Mouse (Mus musculus) heart, embryonic 12.5 days (tissue): ENCODE data around the gene Abhd4. TPM values are rescaled to one million over a fixed set of nuclear protein-coding genes. Genes with fewer than 3 reads are reported as not detected.

Source experiments
- ATAC-seq: fragments of 200-750 bp; cut with Nextera tagmentation; 2 replicates; pipeline ENCODE4 v1.8.0; 2017; ENCODE audit warnings: moderate TSS enrichment, moderate library complexity; ENCODE audit not compliant: insufficient number of reproducible peaks, low FRiP score
- H3K27ac ChIP-seq: fragments of 300-500 bp; sonication (generic); 2 replicates; pipeline ENCODE4 v1.5.1; 2016; ENCODE audit warnings: mild to moderate bottlenecking, moderate library complexity; ENCODE audit not compliant: poor library complexity, severe bottlenecking
- H3K27me3 ChIP-seq: fragments of 300-500 bp; sonication (generic); replicated peaks from 2 replicates; pipeline ENCODE4 v1.6.1; 2016; ENCODE audit warnings: mild to moderate bottlenecking, moderate library complexity
- H3K36me3 ChIP-seq: fragments of 300-500 bp; sonication (generic); 2 replicates; pipeline ENCODE4 v1.6.1; 2016; ENCODE audit warnings: mild to moderate bottlenecking, moderate library complexity
- H3K4me1 ChIP-seq: fragments of 300-500 bp; sonication (generic); replicated peaks from 2 replicates; pipeline ENCODE4 v1.6.1; 2016; ENCODE audit warnings: mild to moderate bottlenecking
- H3K4me2 ChIP-seq: fragments of 300-500 bp; sonication (generic); 2 replicates; pipeline ENCODE4 v1.6.1; 2016; ENCODE audit warnings: mild to moderate bottlenecking, moderate library complexity
- H3K4me3 ChIP-seq: fragments of 300-500 bp; sonication (generic); 2 replicates; pipeline ENCODE4 v1.5.1; 2016; ENCODE audit warnings: mild to moderate bottlenecking
- H3K9ac ChIP-seq: fragments of 300-500 bp; sonication (generic); 2 replicates; pipeline ENCODE4 v1.6.1; 2016; ENCODE audit warnings: mild to moderate bottlenecking, moderate library complexity
- H3K9me3 ChIP-seq: fragments of 300-500 bp; sonication (generic); replicated peaks from 2 replicates; pipeline ENCODE4 v1.6.1; 2016; ENCODE audit warnings: mild to moderate bottlenecking, moderate library complexity
- WGBS: fragments of 180-500 bp; shearing (Covaris S2); methylation state at CpG from one replicate; pipeline ENCODE4 v1.1.7; 2016; 5-methylcytosine and 5-hydroxymethylcytosine counted together
- polyA plus RNA-seq: library from polyadenylated mRNA; unstranded; fragments of >200 nt; fragmentation: Nextera tagmentation; extraction: Ambion mirVana; gene quantifications from 2 replicates; pipeline ENCODE4 v1.2.1, GENCODE M21; 2016

Abhd4 gene
- polyA plus RNA-seq, 1 experiment from 2014 or later: 87.6 TPM

DNA sequence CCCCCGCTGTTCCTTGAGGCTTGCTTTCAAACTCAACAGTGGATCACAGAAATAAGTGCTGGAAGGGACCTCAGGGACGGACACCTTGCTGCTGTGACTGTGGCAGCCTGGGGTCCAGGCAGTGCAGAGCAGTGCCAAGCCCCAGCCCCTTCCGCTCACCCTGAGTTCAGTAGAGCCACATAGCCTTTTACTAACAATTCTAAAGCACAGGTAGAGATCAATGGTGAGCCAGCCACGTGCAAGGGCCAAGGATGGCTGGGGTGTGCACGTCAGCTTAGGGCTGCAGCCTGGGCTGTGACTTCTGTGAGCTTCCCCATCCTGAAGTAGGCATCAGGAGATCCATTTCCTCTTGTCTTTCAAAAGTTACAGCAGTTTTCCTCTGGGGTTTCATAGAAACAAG is 42.2 kb upstream of the Abhd4 start:
- no peak for ATAC-seq
- no peak overlapping the region for H3K27ac ChIP-seq
- WGBS: 79% methylated on average over 5 of the region's 5 CpGs

DNA sequence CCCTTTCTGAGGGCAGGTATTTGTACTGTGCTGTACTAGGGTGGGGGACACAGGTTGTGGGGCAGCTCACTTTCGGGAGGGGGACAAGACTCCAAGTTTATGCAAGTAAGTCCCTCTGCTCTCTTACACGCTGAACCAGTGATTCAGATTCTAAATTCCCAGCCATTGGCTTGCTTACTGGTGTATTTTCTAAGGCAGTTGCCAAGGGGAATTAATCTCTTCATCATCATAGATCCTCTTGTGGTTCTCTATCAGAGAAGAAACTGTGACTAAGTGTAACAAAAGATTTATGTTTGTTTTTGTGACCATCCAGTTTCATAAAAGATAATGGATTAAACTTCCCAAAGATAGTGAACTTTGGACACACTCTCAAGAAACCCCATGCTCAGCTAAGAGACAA is 40.3 kb upstream of the Abhd4 start:
- Histone ChIP-seq H3K9ac (no peak overlapping the region), H3K4me1 (peaks cover 17% of the 10 kb centered on the region), H3K4me3 (no peak overlapping the region), H3K27ac (no peak overlapping the region), H3K9me3 (no peaks in the 10 kb centered on the region), H3K36me3 (no peaks in the 10 kb centered on the region), H3K4me2 (no peak overlapping the region), H3K27me3 (no peaks in the 10 kb centered on the region)
- no peak for ATAC-seq
- WGBS: 92% methylated on average over 2 of the region's 2 CpGs

More for the DNA sequence above, 42.2 kb upstream of the Abhd4 start:
- Histone ChIP-seq H3K4me1 (peaks cover 34% of the 10 kb centered on the region), H3K36me3 (no peaks in the 10 kb centered on the region), H3K27me3 (no peaks in the 10 kb centered on the region), H3K4me3 (no peak overlapping the region), H3K9ac (no peak overlapping the region), H3K9me3 (no peaks in the 10 kb centered on the region), H3K4me2 (no peak overlapping the region)

- H3K36me3 ChIP-seq: no peaks in the 10 kb centered on the region
- no peaks in the 10 kb centered on the region for H3K27me3 ChIP-seq
- H3K4me2 ChIP-seq: no peak overlapping the region
- H3K9me3 ChIP-seq: no peaks in the 10 kb centered on the region
- 16% methylated on average over 2 of the region's 2 CpGs for WGBS
- H3K9ac ChIP-seq: no peak overlapping the region
- ATAC-seq: no peak
- H3K27ac ChIP-seq: no peak overlapping the region
- peaks cover 15% of the 10 kb centered on the region for H3K4me1 ChIP-seq
- no peak overlapping the region for H3K4me3 ChIP-seq
Measured at GRCm38 (mm10) chr14:54214477-54214876, 39.5 kb upstream of the Abhd4 start.

DNA sequence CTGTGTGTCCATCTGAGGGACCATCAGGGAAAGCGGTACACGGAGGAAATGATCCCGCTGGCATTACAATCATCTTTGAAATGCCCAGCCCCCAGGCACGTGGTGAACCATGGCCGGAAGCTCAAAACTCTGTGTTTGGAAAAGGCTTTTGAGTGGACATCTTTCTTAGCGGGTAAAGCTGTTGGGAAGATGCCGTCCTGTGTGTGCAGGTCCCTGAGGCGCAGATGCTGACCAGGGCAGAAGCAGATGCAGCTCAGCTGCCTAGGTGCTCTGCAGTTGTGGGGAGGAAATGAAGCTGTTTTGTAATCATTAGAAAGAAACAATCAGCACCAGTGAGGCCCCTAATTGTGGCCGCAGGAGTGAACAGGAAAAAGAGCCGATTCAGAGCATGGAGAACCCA is 39.1 kb upstream of the Abhd4 start:
- ATAC-seq: no peak
- H3K4me1 ChIP-seq: peaks cover 15% of the 10 kb centered on the region
- no peaks in the 10 kb centered on the region for H3K36me3 ChIP-seq
- H3K27ac ChIP-seq: peak overlapping the region; percentile 10; the same call in 1 of the 2 replicates
- no peaks in the 10 kb centered on the region for H3K9me3 ChIP-seq
- no peak overlapping the region for H3K4me3 ChIP-seq
- no peak overlapping the region for H3K9ac ChIP-seq
- no peak overlapping the region for H3K4me2 ChIP-seq
- WGBS: 56% methylated on average over 10 of the region's 10 CpGs
- H3K27me3 ChIP-seq: no peaks in the 10 kb centered on the region

- no peak overlapping the region for H3K9ac ChIP-seq
- no peak for ATAC-seq
- H3K4me2 ChIP-seq: no peak overlapping the region
- H3K27me3 ChIP-seq: no peaks in the 10 kb centered on the region
- peaks cover 23% of the 10 kb centered on the region for H3K4me1 ChIP-seq
- no peak overlapping the region for H3K27ac ChIP-seq
- no peaks in the 10 kb centered on the region for H3K9me3 ChIP-seq
- 79% methylated on average over 7 of the region's 7 CpGs for WGBS
- no peaks in the 10 kb centered on the region for H3K36me3 ChIP-seq
- H3K4me3 ChIP-seq: no peak overlapping the region
Measured at GRCm38 (mm10) chr14:54216126-54216525, 37.9 kb upstream of the Abhd4 start.

DNA sequence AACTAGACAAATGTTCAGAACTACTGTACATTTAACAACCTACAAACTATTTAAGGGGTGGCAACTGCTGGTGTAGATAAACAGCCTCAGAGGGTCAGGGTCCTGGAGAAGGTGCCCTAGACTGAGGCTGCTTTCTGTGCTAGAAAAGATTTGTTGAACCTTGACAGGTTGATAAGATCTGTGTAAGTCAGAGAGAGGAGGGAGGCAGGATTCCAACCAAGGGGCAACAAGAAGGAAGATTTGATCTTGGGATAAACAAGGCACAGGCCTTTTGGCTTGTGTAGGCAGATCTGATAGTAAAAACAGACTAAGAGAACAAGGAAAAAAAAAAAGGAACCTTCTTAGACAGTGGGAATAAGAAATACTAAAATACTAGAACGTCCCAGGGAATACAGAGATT is 35.8 kb upstream of the Abhd4 start:
- Histone ChIP-seq H3K27ac (no peak overlapping the region), H3K9me3 (no peaks in the 10 kb centered on the region), H3K4me3 (no peak overlapping the region), H3K27me3 (no peaks in the 10 kb centered on the region), H3K4me1 (peaks cover 24% of the 10 kb centered on the region), H3K9ac (no peak overlapping the region), H3K4me2 (no peak overlapping the region), H3K36me3 (no peaks in the 10 kb centered on the region)
- WGBS: 55% methylated on average over 1 of the region's 1 CpGs
- no peak for ATAC-seq

- no peak overlapping the region for H3K9ac ChIP-seq
- no peak overlapping the region for H3K27ac ChIP-seq
- H3K4me1 ChIP-seq: peaks cover 24% of the 10 kb centered on the region
- H3K9me3 ChIP-seq: no peaks in the 10 kb centered on the region
- 56% methylated on average over 9 of the region's 9 CpGs for WGBS
- H3K36me3 ChIP-seq: no peaks in the 10 kb centered on the region
- no peaks in the 10 kb centered on the region for H3K27me3 ChIP-seq
- no peak overlapping the region for H3K4me2 ChIP-seq
- ATAC-seq: no peak
- H3K4me3 ChIP-seq: no peak overlapping the region
Measured at GRCm38 (mm10) chr14:54218721-54219120, 35.3 kb upstream of the Abhd4 start.

- Histone ChIP-seq H3K36me3 (no peaks in the 10 kb centered on the region), H3K27me3 (no peaks in the 10 kb centered on the region), H3K9ac (no peak overlapping the region), H3K27ac (no peak overlapping the region), H3K4me1 (peaks cover 27% of the 10 kb centered on the region), H3K9me3 (no peaks in the 10 kb centered on the region), H3K4me2 (no peak overlapping the region), H3K4me3 (no peak overlapping the region)
- 55% methylated on average over 8 of the region's 8 CpGs for WGBS
- ATAC-seq: no peak
Measured at GRCm38 (mm10) chr14:54219256-54219655, 34.7 kb upstream of the Abhd4 start.

DNA sequence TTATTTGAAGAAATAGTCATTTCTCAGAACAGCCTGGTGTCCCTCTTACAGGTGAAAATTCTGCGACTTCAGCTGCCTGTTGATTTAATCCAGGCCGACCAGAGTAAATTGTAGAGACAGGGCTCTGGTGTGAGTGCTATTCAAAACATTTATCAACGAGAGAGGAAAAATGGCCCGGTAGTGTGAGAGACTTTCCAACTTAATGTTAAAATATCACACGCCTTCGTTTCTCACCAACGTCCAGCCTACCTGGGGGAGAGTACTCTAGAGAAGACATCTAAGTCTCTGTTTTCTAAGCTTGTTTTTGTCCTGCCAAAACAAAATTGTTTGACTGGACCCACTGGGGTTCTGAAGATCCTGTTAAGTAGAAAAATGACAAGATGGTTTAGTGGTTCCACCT is 34.1 kb upstream of the Abhd4 start:
- WGBS: 72% methylated on average over 7 of the region's 7 CpGs
- Histone ChIP-seq H3K9ac (no peak overlapping the region), H3K4me1 (peaks cover 28% of the 10 kb centered on the region), H3K4me2 (no peak overlapping the region), H3K36me3 (no peaks in the 10 kb centered on the region), H3K27ac (no peak overlapping the region), H3K27me3 (no peaks in the 10 kb centered on the region), H3K4me3 (no peak overlapping the region), H3K9me3 (no peaks in the 10 kb centered on the region)
- ATAC-seq: no peak

DNA sequence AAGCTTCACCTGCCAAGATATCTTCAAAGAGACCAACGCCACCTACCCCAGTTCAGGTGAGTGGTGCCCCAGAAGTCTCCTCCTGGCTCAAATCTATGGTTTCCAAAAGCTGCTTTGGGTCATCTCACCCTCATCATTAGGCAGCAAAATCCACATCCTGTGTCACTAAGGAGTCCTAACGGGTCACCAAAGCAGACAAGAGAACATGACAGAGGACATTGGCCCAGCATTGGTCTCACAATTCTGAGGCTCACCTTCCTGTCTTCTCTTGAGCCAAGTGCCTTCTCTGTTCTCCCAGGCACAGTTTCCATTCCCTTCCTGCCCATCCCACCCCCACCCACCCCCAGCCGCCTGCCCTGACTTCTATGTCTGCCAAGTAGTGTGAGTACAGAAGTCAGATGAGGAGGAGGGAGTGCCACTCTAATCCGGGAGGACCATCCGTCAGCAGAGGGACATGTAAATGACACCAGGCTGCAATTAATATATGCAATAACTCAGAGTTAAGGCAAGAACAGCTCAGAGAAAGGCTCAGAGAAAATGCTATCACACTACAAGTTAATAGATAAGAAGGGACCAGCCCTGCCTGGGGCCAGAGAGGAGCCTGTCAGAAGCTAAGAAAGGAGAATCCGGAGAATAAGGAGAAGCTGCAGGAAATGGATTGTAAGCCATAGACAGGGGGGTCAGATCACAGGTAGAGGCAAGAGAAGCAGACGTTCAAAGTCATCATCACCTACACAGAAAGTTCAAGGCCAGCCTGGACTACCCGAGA is 33.1 kb upstream of the Abhd4 start:
- Histone ChIP-seq H3K4me2 (no peak overlapping the region), H3K27ac (no peak overlapping the region), H3K9me3 (no peaks in the 10 kb centered on the region), H3K9ac (no peak overlapping the region), H3K27me3 (no peaks in the 10 kb centered on the region), H3K36me3 (no peaks in the 10 kb centered on the region), H3K4me3 (no peak overlapping the region), H3K4me1 (peaks cover 25% of the 10 kb centered on the region)
- WGBS: 49% methylated on average over 8 of the region's 8 CpGs
- no peak for ATAC-seq

- ATAC-seq: no peak
- H3K27ac ChIP-seq: no peak overlapping the region
- H3K4me2 ChIP-seq: no peak overlapping the region
- H3K4me3 ChIP-seq: no peak overlapping the region
- no peaks in the 10 kb centered on the region for H3K36me3 ChIP-seq
- peaks cover 25% of the 10 kb centered on the region for H3K4me1 ChIP-seq
- no peaks in the 10 kb centered on the region for H3K9me3 ChIP-seq
- H3K9ac ChIP-seq: no peak overlapping the region
- H3K27me3 ChIP-seq: no peaks in the 10 kb centered on the region
- 93% methylated on average over 6 of the region's 6 CpGs for WGBS
Measured at GRCm38 (mm10) chr14:54221641-54222040, 32.3 kb upstream of the Abhd4 start.

DNA sequence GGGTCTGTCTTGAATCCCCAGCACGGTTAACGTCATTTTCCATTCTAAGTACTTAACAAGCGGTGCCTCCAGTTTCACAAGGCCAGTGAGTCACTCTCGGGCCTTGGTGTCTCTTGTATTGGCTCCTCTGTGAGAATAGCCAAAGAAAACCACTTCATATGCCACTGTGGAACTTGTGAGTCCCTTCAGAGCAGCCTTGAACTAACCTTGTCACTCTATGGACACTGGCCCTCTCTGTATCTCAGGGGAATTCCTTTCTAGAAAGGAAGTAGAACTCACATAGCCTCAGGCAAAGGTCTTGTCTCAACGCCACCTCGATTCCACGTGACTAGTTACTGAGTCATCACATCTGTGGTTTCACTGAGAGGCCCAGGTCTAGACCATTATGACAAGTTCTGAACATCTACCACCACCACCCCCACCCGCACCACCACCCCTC is 31.7 kb upstream of the Abhd4 start:
- Histone ChIP-seq H3K27me3 (no peaks in the 10 kb centered on the region), H3K4me3 (no peak overlapping the region), H3K27ac (no peak overlapping the region), H3K9ac (no peak overlapping the region), H3K9me3 (no peaks in the 10 kb centered on the region), H3K4me2 (no peak overlapping the region), H3K4me1 (peaks cover 31% of the 10 kb centered on the region), H3K36me3 (no peaks in the 10 kb centered on the region)
- WGBS: 74% methylated on average over 8 of the region's 8 CpGs
- ATAC-seq: no peak
